Mouse (Mus musculus): ENCODE measurements around the gene Sox6. TPM values are rescaled to one million over a fixed set of nuclear protein-coding genes. Genes with fewer than 3 reads are reported as not detected.

Gene Sox6
- polyA plus RNA-seq, 1 experiment from 2014 or later = 40.6 TPM

- Histone ChIP-seq H3K4me1 (ENCODE audit: control insufficient read depth, insufficient read depth, low read length) (peaks cover 22% of the 10 kb centered on the region), H3K36me3 (ENCODE audit: control insufficient read depth, insufficient read depth, low read length) (no peaks in the 10 kb centered on the region), H3K27me3 (ENCODE audit: control insufficient read depth, insufficient read depth, low read length) (no peaks in the 10 kb centered on the region), H3K4me2 (replicated peaks; ENCODE audit: low read depth, low read length) (no peak overlapping the region), H3K4me3 (ENCODE audit: low read depth, low read length) (no peak overlapping the region), H3K9ac (replicated peaks; ENCODE audit: low read depth, low read length) (no peak overlapping the region), H3K9me3 (ENCODE audit: control insufficient read depth, low read depth, low read length) (no peaks in the 10 kb centered on the region), H3K27ac (ENCODE audit: low read length) (no peak overlapping the region)
- 19% methylated on average over 7 of the region's 7 CpGs for WGBS
- peak; percentile 69; the same call in 1 of the 2 replicates for ATAC-seq (ENCODE audit: insufficient number of reproducible peaks, insufficient read depth, low FRiP score, low read depth)
Observed at GRCm38 (mm10) chr7:115500170-115500569, 538.4 kb downstream of the Sox6 start.

GRCm38 (mm10) chr7:115491721-115492120, 546.9 kb downstream of the Sox6 start:
- Histone ChIP-seq H3K36me3 (ENCODE audit: control insufficient read depth, insufficient read depth, low read length) (no peaks in the 10 kb centered on the region), H3K4me3 (ENCODE audit: low read depth, low read length) (no peak overlapping the region), H3K9ac (replicated peaks; ENCODE audit: low read depth, low read length) (no peak overlapping the region), H3K9me3 (ENCODE audit: control insufficient read depth, low read depth, low read length) (no peaks in the 10 kb centered on the region), H3K4me1 (ENCODE audit: control insufficient read depth, insufficient read depth, low read length) (peaks cover 9% of the 10 kb centered on the region; the same call in 1 of the 2 replicates), H3K4me2 (replicated peaks; ENCODE audit: low read depth, low read length) (no peak overlapping the region), H3K27me3 (ENCODE audit: control insufficient read depth, insufficient read depth, low read length) (no peaks in the 10 kb centered on the region), H3K27ac (ENCODE audit: low read length) (no peak overlapping the region)
- no peak for ATAC-seq (ENCODE audit: insufficient number of reproducible peaks, insufficient read depth, low FRiP score, low read depth)
- WGBS = 68% methylated on average over 5 of the region's 5 CpGs

- Histone ChIP-seq H3K27me3 (ENCODE audit: control insufficient read depth, insufficient read depth, low read length) (no peaks in the 10 kb centered on the region), H3K9me3 (ENCODE audit: control insufficient read depth, low read depth, low read length) (no peaks in the 10 kb centered on the region), H3K4me1 (ENCODE audit: control insufficient read depth, insufficient read depth, low read length) (peaks cover 9% of the 10 kb centered on the region; the same call in 1 of the 2 replicates), H3K4me3 (ENCODE audit: low read depth, low read length) (no peak overlapping the region), H3K36me3 (ENCODE audit: control insufficient read depth, insufficient read depth, low read length) (no peaks in the 10 kb centered on the region), H3K27ac (ENCODE audit: low read length) (no peak overlapping the region), H3K4me2 (replicated peaks; ENCODE audit: low read depth, low read length) (no peak overlapping the region), H3K9ac (replicated peaks; ENCODE audit: low read depth, low read length) (no peak overlapping the region)
- ATAC-seq (ENCODE audit: insufficient number of reproducible peaks, insufficient read depth, low FRiP score, low read depth) = no peak
- 67% methylated on average over 10 of the region's 10 CpGs for WGBS
Observed at GRCm38 (mm10) chr7:115489608-115490007, 549.0 kb downstream of the Sox6 start.

GRCm38 (mm10) chr7:115486431-115486830, 552.2 kb downstream of the Sox6 start:
- Histone ChIP-seq H3K9ac (replicated peaks; ENCODE audit: low read depth, low read length) (no peak overlapping the region), H3K4me2 (replicated peaks; ENCODE audit: low read depth, low read length) (no peak overlapping the region), H3K27ac (ENCODE audit: low read length) (no peak overlapping the region), H3K27me3 (ENCODE audit: control insufficient read depth, insufficient read depth, low read length) (no peaks in the 10 kb centered on the region), H3K4me3 (ENCODE audit: low read depth, low read length) (no peak overlapping the region), H3K36me3 (ENCODE audit: control insufficient read depth, insufficient read depth, low read length) (no peaks in the 10 kb centered on the region), H3K4me1 (ENCODE audit: control insufficient read depth, insufficient read depth, low read length) (peaks cover 6% of the 10 kb centered on the region; the same call in 1 of the 2 replicates), H3K9me3 (ENCODE audit: control insufficient read depth, low read depth, low read length) (no peaks in the 10 kb centered on the region)
- WGBS = 92% methylated on average over 12 of the region's 12 CpGs
- ATAC-seq (ENCODE audit: insufficient number of reproducible peaks, insufficient read depth, low FRiP score, low read depth) = no peak

GRCm38 (mm10) chr7:115485664-115486409, 552.8 kb downstream of the Sox6 start:
- Histone ChIP-seq H3K27me3 (ENCODE audit: control insufficient read depth, insufficient read depth, low read length) (no peaks in the 10 kb centered on the region), H3K9ac (replicated peaks; ENCODE audit: low read depth, low read length) (no peak overlapping the region), H3K4me1 (ENCODE audit: control insufficient read depth, insufficient read depth, low read length) (peaks cover 6% of the 10 kb centered on the region; the same call in 1 of the 2 replicates), H3K27ac (ENCODE audit: low read length) (no peak overlapping the region), H3K4me3 (ENCODE audit: low read depth, low read length) (no peak overlapping the region), H3K9me3 (ENCODE audit: control insufficient read depth, low read depth, low read length) (no peaks in the 10 kb centered on the region), H3K36me3 (ENCODE audit: control insufficient read depth, insufficient read depth, low read length) (no peaks in the 10 kb centered on the region), H3K4me2 (replicated peaks; ENCODE audit: low read depth, low read length) (no peak overlapping the region)
- WGBS = 60% methylated on average over 2 of the region's 2 CpGs
- no peak for ATAC-seq (ENCODE audit: insufficient number of reproducible peaks, insufficient read depth, low FRiP score, low read depth)

GRCm38 (mm10) chr7:115477763-115478162, 560.8 kb downstream of the Sox6 start:
- no peak for ATAC-seq (ENCODE audit: insufficient number of reproducible peaks, insufficient read depth, low FRiP score, low read depth)
- 61% methylated on average over 2 of the region's 2 CpGs for WGBS
- no peak overlapping the region for H3K9ac ChIP-seq (replicated peaks; ENCODE audit: low read depth, low read length)

GRCm38 (mm10) chr7:115476881-115477665, 561.5 kb downstream of the Sox6 start:
- Histone ChIP-seq H3K36me3 (ENCODE audit: control insufficient read depth, insufficient read depth, low read length) (no peaks in the 10 kb centered on the region), H3K27ac (ENCODE audit: low read length) (no peak overlapping the region), H3K4me3 (ENCODE audit: low read depth, low read length) (no peak overlapping the region), H3K4me1 (ENCODE audit: control insufficient read depth, insufficient read depth, low read length) (0 out of 2 replicates have a peak, but pooled peaks cover 4% of the 10 kb centered on the region), H3K27me3 (ENCODE audit: control insufficient read depth, insufficient read depth, low read length) (no peaks in the 10 kb centered on the region; the same call in 1 of the 2 replicates), H3K4me2 (replicated peaks; ENCODE audit: low read depth, low read length) (no peak overlapping the region), H3K9me3 (ENCODE audit: control insufficient read depth, low read depth, low read length) (no peaks in the 10 kb centered on the region), H3K9ac (replicated peaks; ENCODE audit: low read depth, low read length) (no peak overlapping the region)
- ATAC-seq (ENCODE audit: insufficient number of reproducible peaks, insufficient read depth, low FRiP score, low read depth) = no peak
- 45% methylated on average over 13 of the region's 13 CpGs for WGBS

More at GRCm38 (mm10) chr7:115477763-115478162, 560.8 kb downstream of the Sox6 start:
- Histone ChIP-seq H3K4me2 (replicated peaks; ENCODE audit: low read depth, low read length) (no peak overlapping the region), H3K27me3 (ENCODE audit: control insufficient read depth, insufficient read depth, low read length) (no peaks in the 10 kb centered on the region; the same call in 1 of the 2 replicates), H3K4me3 (ENCODE audit: low read depth, low read length) (no peak overlapping the region), H3K27ac (ENCODE audit: low read length) (no peak overlapping the region), H3K36me3 (ENCODE audit: control insufficient read depth, insufficient read depth, low read length) (no peaks in the 10 kb centered on the region), H3K9me3 (ENCODE audit: control insufficient read depth, low read depth, low read length) (no peaks in the 10 kb centered on the region), H3K4me1 (ENCODE audit: control insufficient read depth, insufficient read depth, low read length) (0 out of 2 replicates have a peak, but pooled peaks cover 4% of the 10 kb centered on the region)

- 0 out of 2 replicates have a peak, but pooled peaks cover 4% of the 10 kb centered on the region for H3K4me1 ChIP-seq (ENCODE audit: control insufficient read depth, insufficient read depth, low read length)
- H3K9ac ChIP-seq (replicated peaks; ENCODE audit: low read depth, low read length) = no peak overlapping the region
- no peaks in the 10 kb centered on the region; the same call in 1 of the 2 replicates for H3K27me3 ChIP-seq (ENCODE audit: control insufficient read depth, insufficient read depth, low read length)
- H3K9me3 ChIP-seq (ENCODE audit: control insufficient read depth, low read depth, low read length) = no peaks in the 10 kb centered on the region
- H3K36me3 ChIP-seq (ENCODE audit: control insufficient read depth, insufficient read depth, low read length) = no peaks in the 10 kb centered on the region
- no peak overlapping the region for H3K4me2 ChIP-seq (replicated peaks; ENCODE audit: low read depth, low read length)
- 78% methylated on average over 6 of the region's 6 CpGs for WGBS
- ATAC-seq (ENCODE audit: insufficient number of reproducible peaks, insufficient read depth, low FRiP score, low read depth) = no peak
- no peak overlapping the region for H3K27ac ChIP-seq (ENCODE audit: low read length)
- no peak overlapping the region for H3K4me3 ChIP-seq (ENCODE audit: low read depth, low read length)
Observed at GRCm38 (mm10) chr7:115475176-115475575, 563.4 kb downstream of the Sox6 start.
